Mouse (Mus musculus) forelimb bud, embryonic 11.5 days (tissue): Measurements from ENCODE around the gene Stk11.

Source experiments
- DNase-seq: peaks from one replicate; pipeline ENCODE4 v3.0.0-alpha.2; 2012; ENCODE audit warnings: low read depth, low spot score

Stk11 gene

DNA sequence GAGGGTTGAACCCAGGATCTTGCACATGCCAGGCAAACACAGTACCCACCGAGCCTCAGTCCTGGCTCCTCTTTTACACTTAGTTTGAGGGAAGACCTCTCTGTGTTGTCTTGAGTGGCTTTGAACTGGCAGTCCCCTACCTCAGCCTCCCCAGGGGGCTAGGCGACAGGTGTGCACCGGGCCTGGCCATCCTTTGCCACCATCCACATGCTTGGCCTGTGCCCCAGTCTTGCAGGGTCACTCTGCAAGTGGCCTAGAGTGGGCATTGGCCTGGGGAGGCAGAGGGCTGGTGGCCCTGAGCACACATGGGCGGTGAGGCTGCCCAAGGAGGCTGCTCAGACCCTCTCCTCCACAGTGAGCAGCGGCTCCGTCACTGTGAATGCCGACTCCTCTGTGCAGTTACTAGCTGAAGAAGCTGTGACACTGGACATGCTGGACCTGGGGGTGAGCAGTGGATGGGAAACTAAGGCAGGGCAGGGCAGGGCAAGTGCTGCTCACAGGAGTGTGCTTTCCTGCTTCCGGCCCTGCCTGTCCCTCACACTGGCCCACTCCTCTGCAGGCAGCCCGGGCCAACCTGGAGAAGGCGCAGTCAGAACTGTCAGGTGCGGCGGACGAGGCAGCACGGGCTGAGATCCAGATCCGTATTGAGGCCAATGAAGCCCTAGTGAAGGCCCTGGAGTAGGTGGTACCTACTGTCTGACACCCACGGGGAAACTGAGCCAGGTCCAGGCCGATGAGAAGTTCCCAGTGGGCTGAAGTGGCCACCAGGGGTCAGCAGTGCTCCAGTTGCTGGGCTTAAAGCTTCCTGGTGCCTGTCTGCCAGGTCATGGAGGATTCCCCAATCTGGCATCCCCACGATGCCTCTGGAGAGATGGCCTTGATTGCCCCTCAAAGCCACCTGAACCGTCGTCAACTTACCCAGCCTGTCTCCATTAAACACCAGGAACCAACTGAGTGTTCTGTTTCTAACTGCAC is 29.5 kb downstream of the Stk11 start:
- no peak for DNase-seq

DNA sequence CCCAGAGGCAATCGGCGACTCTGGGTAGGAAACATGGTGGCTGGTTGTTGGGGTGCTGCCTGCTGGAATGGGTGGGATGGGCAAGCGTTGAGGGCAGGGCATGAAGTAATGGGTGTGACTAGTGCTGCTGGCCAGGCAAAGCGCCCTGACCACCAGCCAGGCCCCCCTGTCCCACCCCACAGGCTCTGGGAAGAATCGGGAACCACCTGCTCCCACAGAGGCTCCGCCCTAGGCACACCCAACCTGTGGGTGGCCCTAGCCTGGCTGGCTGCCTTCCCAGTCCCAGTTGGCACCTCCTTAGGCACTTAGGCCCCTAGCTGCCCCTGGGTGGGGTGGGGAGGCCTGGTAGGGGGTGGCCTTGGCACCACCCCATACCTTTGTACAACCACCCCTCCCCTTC is 30.3 kb downstream of the Stk11 start:
- DNase-seq = no peak

DNA sequence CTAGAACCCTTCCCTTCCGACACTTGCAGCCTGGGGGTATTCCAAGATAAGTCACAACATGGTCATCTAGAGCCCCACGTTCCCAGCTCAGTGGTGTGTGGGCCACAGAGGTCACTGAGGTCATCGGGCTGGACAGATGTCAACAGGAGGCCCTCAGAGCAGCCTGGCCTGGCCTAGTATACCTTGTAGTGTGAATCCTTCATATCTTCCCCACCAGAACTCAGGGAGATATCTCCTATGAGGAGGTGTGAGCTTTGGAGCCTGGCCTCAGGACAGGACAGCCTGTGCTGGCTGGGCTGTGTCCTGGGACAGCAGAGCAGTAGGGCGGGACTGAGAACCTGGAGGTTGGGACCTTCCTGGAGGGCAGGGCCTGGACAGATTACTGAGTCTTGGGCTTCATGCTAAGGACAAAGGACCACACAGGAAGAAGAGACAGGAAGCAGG is 31.0 kb downstream of the Stk11 start:
- DNase-seq = no peak

DNA sequence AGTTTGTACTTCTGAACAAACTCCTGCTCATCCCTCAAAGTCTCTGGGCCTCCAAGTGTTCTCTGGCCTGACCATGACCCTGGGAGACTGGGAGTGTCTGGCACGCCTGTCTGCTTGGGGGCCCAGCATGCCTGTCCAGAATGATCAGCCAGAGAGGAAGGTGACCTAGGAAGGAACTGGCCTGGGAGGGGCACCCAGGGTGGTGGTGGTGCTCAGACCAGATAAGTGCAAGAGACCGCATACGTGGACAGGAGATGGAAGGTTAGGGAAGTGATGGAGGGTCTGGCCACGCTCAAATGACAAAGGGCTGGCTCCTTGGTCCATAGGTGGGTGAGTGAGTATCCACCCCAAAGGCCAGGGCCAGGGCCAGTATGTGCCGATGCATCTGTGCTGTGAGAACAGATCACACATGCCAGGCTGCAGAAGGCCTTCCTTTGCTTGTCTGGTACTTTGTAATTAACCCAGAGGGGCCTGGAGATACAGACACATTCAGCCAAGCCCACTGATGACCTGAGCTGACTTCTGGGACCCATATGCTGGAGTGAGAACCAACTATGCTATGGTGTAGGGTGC is 31.6 kb downstream of the Stk11 start:
- no peak for DNase-seq

DNA sequence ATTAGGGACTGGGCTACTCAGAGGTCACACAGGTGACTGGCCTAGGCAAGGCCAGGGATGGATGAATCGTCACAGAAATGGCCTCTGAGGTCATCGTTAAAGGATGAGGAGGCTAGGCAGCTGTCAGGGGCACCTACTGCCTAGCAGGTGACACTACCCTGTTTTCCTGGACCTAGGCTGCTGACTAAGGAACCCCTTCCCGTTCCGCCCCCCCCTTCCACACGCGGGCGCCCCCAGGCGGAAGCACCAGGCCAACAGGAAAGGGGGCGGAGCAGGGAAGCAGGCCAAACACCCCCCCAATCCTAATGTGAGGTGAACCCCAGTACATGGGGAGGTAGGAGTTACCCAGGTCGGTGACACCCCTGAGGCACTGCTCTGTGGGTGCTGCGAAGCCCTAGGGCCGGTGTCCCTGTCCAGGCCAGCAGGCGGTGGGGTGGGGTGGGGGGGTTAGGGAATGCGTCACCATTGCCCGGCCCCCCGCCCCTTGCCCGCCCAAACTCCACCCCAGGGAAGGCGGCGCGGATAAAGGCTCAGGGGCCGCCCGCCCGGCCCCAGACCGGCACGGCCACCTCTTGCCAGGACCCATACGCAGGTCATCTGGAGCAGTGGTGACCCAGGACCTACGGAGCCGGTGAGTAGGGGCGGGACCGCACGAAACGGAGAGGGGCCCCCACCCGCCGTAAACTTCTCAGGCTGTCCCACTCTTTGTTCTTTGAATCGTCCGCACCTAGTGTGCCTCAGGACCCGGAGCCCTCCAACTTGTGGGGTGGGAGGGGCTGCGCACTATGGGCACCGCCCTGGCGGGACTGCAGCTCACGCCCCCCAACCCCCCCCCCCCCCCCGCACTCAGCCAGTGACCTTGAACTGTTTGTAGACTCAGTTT is 32.4 kb downstream of the Stk11 start, which contains the start of gene Midn:
Gene Midn, plus strand, starts transcription at position 554 of the 883 bp plus-strand sequence.
- DNase-seq = peak; percentile 78

DNA sequence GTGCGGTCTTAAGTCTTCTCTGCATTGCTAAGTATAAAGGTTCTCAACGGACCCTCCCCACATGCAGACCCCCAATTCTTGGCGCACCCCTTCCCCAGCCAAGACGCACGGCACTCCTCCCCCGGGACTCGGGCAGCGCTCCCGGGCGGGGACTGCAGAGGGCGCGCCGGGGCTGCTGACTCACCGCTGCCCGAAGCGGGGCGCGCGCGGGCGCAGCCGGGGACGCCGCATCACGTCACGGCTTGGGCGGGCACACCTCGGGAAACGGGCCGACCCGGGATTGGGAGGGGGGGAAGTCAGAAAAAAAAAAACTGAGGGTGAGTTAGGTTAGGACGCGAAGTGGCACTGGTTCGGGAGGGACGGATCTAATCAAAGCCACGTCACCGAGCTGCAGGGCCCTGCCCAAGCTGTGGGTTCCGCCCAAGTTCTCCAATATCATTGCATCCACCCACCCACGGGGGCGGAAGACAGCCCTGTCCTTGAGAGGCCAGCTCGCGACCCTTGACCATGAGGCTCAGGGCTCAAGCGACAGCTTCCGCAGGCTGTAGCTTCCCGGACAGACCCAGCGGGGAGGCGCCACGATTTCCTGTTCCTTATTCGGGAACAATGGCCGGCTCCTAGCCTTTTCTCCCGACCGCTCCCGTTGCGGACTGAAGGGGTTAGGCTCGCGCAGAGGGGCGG is 33.1 kb downstream of the Stk11 start:
- DNase-seq = peak; percentile 93

DNA sequence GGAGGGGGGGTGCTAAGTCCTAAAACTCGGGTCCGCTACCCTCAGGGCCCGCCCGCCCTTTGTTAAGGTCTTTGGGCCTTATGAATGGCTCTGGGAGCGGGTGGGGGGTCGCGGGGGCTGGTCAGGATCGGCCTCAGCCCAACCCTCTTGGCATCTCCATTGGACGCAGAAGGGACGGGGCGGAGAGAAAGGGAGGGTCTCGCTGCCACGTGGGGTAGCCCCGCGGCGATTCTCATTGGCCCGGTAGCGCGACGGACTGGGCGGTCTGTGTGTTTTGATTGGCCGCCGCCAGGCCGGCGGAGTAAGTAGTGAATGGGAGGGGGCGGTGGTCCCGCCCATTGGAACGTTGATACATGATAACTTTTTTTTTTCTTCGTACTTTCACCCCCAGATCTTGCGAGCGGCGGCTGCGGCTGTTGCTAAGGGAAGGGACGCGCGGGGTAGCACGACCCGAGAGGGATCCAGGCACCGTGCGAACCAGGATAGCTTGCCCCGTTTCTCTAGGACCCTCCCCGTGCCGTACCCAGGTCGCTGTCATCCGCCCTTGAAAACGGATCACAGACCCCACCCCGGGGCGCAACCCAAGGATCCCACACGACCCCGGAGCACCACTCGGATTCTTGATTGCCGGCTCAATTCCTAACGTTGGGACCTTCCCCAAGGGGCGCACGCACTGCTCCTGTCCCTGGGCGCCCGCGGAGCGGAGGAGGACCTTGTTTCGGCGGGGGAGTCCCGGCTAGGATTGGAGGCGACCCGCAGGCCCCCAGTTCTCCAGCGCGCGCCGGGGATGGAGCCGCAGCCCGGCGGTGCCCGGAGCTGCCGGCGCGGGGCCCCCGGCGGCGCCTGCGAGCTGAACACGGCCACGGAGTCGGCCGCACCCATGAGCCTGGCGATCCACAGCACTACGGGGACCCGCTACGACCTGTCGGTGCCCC is 34.0 kb downstream of the Stk11 start:
- peak; percentile 99 for DNase-seq

DNA sequence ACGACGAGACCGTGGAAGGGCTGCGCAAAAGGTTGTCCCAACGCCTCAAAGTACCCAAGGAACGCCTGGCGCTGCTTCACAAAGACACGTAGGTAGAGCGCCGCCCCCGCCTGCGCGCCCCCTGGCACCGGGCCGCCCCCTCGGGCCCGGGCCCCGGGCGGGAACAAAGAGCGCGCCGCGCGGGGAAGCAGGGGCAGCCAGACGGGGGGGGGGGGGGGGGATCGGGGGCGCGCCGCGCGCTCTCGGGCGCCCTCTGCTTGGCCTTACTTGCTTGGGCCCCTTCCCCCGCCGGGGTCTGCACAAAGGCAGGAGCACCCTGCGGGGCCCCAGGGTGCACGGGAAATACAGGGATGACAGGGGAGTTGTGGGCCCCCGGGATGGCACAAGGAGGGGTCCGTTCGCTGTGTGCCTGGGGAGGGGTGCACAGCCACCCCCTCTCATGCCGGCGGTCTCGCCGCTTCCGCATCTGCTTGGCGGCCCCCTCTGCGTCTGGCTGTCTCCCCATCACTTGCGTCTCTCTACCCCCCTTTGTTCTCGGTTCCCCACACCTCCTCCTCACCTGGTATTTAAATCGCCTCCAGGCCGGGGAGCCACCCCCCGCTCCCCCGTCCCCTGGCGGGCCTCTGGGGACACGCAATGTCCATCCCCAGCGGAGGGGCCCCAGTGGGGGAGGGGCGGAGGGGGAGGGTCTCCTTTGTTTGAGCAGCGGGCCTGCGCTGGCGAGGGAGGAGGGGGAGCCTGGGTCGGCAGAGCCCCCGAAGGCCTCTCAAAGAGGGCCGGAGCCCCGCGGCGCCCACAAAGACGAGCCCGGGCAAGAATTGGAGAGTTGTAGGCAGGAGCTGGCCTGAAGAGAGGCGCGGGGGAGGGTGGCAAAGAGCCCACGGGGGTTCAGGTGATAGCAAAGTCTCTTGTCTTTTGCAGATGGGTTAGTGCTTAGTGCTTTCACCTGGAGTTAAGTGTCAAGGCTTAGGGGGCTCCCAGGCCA is 34.9 kb downstream of the Stk11 start:
- peak; percentile 80 for DNase-seq

DNA sequence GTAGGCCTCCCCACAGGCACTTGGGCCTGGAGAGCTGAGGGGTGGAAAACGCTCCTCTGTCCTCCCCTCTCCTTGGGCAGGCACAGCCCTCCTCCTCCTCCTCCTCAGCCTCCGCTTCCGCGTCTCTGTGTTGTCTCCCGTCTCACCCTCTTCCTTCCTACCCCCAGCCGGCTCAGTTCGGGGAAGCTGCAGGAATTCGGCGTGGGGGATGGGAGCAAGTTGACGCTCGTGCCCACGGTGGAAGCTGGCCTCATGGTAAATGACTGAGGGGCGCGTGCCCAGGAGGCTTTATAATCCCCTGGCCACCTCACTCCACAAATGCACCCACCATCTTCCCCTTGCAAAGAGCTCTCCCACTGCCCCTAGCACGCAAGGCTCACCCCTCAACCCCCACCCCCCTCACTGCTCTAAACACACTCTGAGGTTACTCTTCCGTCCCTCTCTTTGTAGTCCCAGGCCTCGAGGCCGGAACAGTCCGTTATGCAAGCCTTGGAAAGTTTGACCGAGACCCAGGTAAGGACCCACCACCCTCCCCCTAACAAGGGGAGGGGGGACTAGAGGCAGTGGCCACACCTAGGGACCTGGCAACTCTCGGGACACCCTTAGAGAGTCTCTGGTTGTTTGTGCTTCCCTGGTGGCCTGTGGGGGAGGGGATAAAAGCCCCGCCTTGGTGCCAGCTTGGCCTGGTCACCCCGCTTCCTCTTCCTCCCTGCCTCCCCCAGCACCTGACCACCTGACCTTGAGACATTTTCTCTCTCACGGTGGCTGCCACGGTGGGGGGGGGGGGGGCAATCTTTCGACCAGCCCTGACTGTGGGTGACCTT is 35.8 kb downstream of the Stk11 start:
- peak; percentile 59 for DNase-seq

DNA sequence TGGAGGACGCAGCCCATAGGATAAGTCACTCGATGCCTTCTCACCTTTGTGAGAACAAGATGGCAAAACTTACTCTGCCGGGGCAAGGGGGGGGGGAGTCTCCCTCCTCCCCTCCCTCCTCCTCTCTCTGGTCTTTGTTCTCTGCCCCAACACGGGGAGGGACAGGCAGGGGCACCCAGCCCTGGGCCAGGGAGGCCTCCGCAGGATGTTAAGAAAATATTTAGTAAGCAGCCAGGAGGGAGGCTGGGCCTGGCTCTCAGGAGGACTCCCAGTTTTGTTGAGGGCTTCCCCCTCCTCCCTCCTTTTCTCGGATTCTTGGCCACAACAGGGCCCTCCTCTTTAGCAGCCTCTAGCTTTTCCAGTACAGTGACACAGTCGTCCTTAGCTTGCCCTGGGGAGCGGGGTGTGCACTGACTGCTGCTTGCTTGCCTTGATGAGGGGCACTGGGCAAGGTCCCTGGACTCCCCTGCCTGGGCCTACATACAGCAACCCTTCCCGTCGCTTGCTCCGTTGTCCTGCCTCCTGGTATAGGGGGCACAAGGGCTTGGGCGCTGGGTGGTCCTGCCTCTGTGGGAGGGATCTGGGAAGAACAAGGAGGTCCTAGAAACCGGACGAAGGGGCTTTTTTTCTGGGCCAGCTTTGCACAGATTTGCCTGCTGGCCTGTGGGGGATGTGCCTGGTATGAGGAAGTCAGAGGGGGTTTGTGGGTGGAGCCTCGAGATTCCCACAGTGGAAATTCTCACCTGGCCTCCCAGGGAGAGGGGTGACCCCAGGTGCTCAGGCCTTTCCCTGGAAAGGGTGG is 36.7 kb downstream of the Stk11 start:
- no peak for DNase-seq

DNA sequence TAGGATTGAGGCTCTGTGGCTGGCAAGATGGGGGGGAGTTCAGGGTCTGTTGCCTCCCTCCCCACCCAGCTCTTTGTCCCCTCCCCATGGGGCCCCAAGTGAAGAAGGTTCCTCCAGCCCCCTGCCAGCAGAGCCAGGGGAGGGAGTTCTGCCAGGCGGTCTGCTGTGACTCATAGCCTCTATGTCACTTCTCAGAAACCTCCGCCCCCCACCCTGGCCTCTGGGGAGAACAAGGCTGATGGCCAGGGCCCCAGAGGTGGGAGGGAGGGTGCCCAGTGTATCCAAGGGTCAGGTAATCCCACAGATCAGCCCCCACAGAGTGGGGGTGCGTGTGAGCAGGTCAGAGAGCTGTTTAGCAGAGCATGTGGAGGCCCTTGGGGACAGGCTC is 37.3 kb downstream of the Stk11 start:
- no peak for DNase-seq

DNA sequence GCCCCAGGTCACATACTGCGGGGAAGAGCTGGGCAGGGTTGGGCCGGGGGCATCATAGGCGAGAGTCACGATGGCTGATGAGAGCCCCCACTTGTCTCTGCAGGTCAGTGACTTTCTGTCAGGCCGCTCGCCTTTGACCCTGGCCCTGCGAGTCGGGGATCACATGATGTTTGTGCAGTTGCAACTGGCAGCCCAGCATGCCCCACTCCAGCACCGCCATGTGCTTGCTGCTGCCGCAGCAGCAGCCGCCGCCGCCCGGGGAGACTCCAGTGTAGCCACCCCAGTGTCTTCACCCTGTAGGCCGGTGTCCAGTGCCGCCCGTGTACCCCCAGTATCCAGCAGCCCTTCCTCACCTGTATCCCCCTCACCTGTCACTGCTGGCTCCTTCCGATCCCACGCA is 38.1 kb downstream of the Stk11 start:
- DNase-seq = no peak

DNA sequence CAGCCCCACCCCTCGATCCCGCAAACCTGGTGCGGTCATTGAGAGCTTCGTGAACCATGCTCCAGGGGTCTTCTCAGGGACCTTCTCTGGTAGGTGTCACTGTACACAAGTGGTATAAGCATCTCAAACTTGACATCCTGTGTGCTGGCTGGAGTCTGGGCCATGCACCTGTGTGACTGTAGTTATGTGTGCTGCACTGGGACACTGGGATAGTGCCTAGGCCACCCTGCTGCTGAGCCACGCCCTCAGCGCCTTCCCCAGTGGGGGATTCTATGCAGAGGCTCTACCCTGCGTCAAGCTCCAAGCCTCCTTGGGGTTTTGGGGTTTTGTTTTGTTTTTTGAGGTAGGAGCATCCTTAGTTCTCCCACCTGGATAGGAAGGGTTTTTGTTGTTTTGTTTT is 38.8 kb downstream of the Stk11 start:
- DNase-seq = no peak

DNA sequence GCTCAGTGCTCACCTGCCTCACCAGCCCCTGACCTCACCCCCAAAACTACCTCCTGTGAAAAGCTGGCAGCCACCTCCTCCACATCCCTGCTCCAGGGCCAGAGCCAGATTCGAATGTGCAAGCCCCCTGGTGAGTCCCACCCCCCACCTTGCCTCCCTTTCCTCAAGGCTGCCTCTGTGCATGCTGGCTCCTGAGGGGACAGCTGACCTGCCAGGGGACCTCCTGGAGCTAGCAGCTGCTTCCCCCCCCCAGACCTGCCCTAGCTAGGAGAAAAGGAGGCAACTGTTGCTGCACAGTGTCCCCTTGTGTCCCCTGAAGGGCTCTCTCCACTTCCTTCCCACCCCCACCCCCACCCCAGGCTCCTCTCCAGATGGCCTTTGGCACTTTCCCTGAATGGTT is 39.7 kb downstream of the Stk11 start:
- DNase-seq = no peak

DNA sequence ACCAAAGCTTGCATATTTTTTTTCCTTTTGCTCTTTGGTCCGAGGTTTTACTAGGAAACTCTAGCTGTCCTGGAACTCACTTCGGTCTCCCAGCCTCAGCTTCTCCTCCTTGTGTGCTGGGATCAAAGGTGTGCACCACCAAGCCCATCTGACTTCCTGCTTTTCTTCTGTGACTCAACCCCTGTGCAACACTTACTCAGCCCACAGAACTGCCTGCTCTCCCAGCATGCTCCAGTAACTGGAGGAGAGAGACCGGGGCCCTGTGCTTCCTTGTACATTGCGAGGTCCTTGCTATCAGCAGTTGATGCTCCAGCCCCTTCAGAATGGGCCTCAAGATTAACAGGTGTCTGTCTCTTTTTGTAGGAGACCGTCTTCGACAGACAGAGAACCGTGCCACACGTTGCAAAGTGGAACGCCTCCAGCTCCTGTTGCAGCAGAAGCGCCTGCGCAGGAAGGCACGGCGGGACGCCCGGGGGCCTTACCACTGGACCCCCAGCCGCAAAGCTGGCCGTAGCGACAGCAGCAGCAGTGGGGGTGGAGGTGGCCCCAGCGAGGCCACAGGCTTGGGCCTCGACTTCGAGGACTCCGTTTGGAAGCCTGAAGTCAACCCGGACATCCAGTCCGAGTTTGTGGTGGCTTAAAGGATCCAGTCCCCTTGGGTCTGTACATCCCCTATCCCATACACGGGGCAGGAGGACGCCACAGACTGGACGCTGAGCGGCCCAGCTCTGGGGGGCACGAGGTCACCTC is 40.6 kb downstream of the Stk11 start:
- no peak for DNase-seq

DNA sequence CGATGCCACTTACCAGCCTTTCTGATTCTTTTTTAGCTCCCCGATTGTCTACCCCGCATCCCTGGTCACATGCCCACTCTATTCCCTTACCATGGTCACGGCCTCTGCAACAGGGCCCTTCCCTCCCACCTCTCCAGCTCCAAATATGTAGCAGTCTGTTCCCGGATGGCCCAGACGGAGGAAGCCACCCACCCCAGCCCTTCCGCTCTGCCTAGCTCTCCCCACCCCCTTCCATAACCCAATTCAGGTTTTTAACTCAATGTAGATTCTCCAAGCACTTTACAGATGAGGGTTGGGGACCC is 41.1 kb downstream of the Stk11 start:
- DNase-seq = no peak
